Mouse (Mus musculus) heart, postnatal 4 days (tissue): ENCODE results near the gene Naaladl2. TPM values are rescaled to one million over a fixed set of nuclear protein-coding genes. Genes with fewer than 3 reads are reported as not detected.
"Not testable (repeated sequence)": the region's sequence is repeated elsewhere in the genome, so short reads cannot be mapped to it uniquely, and the experiment has no call there.

ENCODE experiments used
- DNase-seq: peaks from one replicate; pipeline ENCODE4 v3.0.0; 2021
- total RNA-seq, 2 experiments: library from RNA; stranded (reverse); gene quantifications; 2 replicates each; pipeline ENCODE4 v1.2.3; 2021

Naaladl2 gene
- total RNA-seq, 2 experiments from 2014 or later = 1.3 to 1.5 TPM

DNA sequence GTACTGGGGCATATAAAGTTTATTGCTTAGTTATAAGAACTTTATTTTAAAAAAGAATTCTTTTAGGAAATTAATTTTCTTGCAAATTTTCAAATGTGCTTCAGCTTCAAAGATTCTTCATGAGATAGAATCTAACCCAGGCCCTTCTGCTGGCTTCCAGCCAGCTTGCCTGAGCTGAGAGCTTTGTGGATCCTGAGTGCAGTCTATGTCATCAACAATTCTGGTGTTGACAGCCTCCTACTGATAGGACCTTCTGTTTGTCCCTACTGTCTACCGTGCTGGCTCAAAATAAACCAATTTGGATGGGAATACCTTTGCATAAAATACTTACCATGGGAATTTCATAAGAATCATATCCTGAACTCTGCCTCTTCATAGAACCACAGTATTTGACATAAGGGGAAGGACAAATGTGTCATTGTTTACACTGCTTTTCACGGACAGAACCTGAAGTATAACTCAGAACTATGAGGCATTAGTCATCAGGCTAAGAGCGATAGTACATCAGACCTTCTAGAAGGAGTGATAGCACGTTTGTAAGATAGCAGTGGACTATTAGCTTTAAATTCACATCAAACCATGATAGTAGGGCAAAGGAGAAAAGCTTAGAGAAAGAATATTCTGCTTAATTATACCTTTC is 829.3 kb downstream of the Naaladl2 start:
- no peak for DNase-seq

GRCm38 (mm10) chr3:24225418-24225817 is 918.6 kb downstream of the Naaladl2 start:
- DNase-seq = no peak

DNA sequence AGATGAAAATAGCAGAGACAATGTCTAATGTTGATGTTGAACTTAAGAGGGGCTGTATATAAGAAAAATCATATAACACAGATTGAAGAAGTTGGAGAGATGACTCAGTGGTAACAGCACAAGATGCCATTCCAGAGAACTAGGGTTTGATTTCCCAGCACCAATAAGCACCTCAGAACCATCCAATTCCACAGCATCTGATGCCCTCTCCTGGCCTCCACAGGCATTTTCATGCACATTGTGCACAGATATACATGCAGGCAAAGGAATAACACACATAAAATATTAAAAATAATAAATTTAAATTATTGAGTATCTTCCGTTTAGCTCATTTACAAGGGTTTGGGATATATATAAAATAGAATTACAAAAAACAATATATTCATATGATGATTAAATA is 926.6 kb downstream of the Naaladl2 start:
- no peak for DNase-seq

DNA sequence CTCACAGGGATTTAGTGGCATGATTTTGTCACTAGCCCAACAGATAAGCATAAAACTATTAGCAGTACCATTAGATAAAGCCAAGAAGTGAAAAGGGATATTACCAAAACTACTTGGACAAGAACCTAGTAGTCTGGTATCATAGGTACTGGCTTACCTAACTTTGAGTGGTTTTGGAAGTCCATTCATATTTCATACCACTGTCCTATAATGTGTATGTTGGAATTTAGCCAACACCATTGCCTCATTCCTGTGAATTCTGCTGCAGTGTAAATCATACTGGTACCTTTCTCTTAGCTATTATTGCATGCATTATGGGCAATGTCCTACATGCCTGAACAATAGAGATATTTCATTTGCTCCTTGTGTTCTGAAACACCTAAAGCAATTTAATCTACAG is 977.5 kb downstream of the Naaladl2 start:
- no peak for DNase-seq

- DNase-seq = no peak
These were observed 980.1 kb downstream of the Naaladl2 start for GRCm38 (mm10) chr3:24163992-24164391.

- DNase-seq = not testable (repeated sequence)
These were observed 992.8 kb downstream of the Naaladl2 start for GRCm38 (mm10) chr3:24151086-24151815.

DNA sequence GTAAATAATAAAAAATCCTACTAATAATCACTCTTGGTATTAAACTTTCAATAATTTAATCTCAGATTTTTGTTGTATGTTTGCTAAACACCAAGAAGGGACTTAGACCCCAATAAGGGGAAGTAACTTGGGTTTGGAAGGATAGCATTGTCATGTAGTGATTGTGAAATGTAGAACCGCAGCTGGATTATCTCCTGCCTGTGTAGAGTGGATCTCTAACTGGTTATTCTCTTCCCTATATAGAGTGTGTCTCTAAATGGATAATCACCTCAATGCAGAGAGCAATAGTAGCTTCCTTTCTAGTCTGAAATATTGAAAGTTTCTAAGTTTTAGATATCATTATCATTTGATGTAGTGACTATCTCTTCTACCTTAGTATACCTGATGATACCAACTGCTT is 1001.3 kb downstream of the Naaladl2 start:
- no peak for DNase-seq

GRCm38 (mm10) chr3:24138002-24138401 is 1006.1 kb downstream of the Naaladl2 start:
- no peak for DNase-seq

- DNase-seq = no peak
These were observed 1017.9 kb downstream of the Naaladl2 start for GRCm38 (mm10) chr3:24126200-24126599.

DNA sequence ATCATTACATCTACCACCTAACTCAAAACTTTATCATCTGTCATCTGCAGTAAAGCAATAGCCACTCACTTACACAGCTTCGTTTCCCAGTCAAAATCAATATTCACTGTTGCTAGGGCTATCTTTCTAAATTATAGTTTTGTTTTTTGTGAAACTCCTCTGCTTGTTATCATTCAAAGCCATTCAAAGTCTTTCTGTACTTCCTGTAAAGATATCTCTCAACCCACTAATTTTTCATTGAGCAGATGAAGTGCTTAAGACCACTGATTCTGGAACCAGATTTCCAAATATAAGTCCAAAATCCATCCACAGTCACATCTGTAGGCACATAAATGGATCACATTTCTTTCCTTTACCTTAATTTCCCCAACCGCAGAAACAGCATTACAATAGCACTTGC is 1020.0 kb downstream of the Naaladl2 start:
- no peak for DNase-seq

GRCm38 (mm10) chr3:24118136-24118535 is 1025.9 kb downstream of the Naaladl2 start:
- no peak for DNase-seq

- DNase-seq = no peak
These were observed 1029.2 kb downstream of the Naaladl2 start for GRCm38 (mm10) chr3:24114849-24115248.

DNA sequence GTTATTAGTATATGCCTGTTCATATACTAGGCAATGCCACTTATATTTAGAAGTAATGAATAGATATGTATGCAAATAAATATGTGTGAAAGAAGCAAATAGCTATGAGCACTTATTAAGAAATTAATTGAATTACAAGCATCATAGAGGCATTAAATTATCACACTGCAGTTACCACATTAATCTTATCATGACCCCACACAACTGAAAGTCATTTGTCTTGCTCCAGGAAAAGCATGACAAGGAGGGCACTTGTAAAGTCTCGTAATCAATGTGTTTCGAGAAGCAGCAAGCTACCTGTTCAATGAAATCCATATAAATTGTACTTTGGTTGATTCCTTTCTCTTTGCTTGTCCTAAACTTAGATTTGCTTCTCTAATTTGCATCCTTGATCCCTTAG is 1030.7 kb downstream of the Naaladl2 start:
- no peak for DNase-seq

DNA sequence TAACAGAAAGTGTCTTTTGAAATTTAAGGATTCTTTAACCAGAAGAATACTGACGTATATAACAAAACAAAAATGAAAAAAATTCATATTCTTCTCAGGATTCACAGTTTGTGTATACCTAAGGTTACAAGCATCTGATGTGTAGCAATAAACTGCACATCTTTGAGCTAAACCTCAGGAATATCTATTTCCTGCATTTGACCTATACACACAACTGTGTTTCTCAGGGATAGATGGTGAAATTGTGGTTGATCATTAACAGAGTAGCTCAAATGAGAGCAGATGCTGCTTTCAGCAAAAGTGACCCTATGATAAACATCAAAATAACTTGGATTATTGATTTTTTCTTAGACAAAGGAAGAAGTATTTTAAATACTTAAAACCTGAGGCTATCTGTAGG is 1037.7 kb downstream of the Naaladl2 start:
- no peak for DNase-seq

- no peak for DNase-seq
These were observed 1064.3 kb downstream of the Naaladl2 start for GRCm38 (mm10) chr3:24079761-24080160.

DNA sequence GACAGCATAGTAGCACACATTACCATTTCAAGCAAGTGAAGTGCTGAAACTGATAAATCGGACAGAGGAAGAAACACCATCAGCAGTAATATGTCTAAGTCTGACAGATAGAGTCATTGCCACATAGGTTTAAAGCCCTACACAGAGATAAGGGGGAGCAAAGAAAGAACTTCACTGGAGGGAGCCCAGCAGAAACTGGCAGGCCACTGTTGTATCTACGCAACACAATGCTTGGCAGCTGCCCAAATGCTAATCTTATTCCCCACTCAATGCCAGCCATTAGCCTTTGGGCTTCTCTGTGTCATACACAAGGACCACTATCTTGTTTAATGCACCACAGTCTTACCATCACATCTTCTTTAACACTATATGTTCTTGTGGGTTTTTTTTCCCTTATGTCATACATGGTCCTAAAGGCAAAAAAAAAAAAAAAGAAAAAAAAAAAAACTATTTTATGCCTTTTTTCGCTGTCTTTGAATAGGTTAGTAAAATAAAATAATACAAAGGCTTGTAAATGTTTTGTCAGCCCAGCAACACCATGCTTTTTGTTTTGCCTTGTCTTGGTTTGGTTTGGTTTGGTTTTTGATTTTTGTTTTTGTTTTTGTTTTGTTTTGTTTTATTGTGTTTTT is 1072.8 kb downstream of the Naaladl2 start:
- DNase-seq = peak; percentile 72

- DNase-seq = no peak
These were observed 1073.5 kb downstream of the Naaladl2 start for GRCm38 (mm10) chr3:24070424-24071168.

DNA sequence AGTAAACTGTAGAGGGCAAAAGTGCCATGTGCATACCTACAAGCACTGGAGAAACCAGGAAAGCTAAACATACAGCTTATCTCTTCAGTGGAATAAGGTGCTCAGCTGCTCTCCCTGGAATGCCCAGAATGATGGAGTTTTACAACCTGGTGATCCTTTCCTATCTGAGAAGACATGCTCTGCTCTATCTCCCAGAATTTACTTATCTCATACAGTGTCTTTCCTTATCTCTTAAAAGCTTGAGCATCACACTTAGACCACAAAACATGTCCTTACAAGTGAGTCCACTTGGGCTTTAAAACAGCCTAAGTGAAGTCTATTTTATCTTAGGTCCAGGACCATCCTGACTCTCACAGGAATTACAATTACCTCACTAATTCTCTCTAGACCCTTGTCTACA is 1095.8 kb downstream of the Naaladl2 start:
- no peak for DNase-seq

DNA sequence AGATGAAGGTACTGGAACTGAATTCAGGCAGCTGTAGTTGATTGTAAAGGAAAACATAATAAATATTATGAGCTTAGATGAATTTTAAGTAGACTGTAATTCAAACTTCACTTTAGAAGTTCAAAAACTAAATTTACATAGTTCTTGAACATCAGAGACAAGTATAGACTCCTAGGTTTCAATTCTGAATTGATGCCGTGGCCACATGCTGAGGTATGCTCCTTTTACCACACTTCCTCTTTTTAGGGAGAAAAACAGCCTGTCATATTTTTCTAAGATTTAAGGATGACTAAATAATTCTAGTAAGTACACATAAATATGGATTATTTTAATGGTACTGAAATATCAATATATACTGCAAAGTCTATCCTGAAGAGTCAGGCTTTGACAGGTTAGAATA is 1142.3 kb downstream of the Naaladl2 start:
- no peak for DNase-seq

GRCm38 (mm10) chr3:23973727-23974126 is 1170.3 kb downstream of the Naaladl2 start:
- no peak for DNase-seq

DNA sequence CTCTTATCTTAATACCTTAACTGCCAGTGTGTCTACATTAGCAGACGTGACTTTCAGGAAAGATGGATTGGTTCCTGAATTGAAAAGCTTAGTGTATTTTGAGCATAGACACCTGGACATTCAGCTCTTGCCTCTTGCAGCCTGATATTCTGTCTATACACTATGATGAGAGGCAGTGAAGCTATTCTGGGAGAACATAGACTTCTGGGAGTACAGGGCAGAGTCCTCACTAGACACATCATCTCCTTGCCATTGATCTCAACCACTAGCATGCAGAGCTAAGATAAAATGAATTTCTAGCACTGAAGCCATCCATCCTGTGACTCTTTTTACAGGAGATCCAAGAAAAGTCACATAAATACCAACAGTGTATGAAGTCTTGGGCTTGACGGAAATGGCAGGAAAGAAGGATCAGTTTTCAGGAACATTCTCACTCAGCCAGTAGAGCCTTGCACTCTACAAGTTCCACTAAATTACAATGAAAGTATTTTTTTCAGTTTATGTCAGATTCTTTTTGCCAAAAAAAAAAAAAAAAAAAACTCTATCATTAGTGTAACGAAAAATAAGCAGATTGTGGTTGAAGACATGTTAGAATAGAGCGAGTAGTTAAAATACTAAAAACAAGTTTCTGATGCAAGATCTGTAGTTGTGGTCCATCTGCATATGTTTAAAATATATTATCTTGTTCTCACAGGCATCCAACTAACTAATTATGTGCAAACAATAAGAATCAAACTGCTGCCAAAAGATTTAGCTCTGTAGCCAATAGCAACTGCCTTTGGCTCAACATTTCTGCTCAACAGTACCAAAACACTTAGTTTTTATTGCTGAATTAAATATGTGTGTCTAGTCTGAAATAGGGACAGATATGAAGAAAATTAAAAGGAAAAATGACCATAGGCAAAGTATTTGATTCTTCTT is 1171.1 kb downstream of the Naaladl2 start:
- no peak for DNase-seq
